Mouse (Mus musculus): ENCODE measurements around the gene Prpf8. TPM values are rescaled to one million over a fixed set of nuclear protein-coding genes. Genes with fewer than 3 reads are reported as not detected.

Prpf8 gene
- 105 and 119 TPM in 2 replicates for polyA plus RNA-seq (2014; fragmentation: Nextera tagmentation; extraction: Ambion mirVana)

GRCm38 (mm10) chr11:75486601-75487285 lies at the start of gene Prpf8:
Gene Prpf8 (plus strand): TSS chr11:75486816.
- Histone ChIP-seq H3K9me3 (ENCODE audit: control insufficient read depth, low read length) (no peaks in the 10 kb centered on the region), H3K4me2 (peak within 1 kb of the TSS; percentile 88), H3K4me3 (ENCODE audit: low read depth, low read length) (peak within 1 kb of the TSS; percentile 99), H3K27ac (ENCODE audit: low read depth, low read length) (peak within 1 kb of the TSS; percentile 70), H3K27me3 (replicated peaks; ENCODE audit: control insufficient read depth, insufficient read depth, low read length) (no peaks in the 10 kb centered on the region), H3K4me1 (replicated peaks; ENCODE audit: control insufficient read depth, insufficient read depth, low read length) (peaks cover 6% of the 10 kb centered on the region), H3K36me3 (ENCODE audit: control insufficient read depth, insufficient read depth, low read length) (peaks cover 24% of the 10 kb centered on the region), H3K9ac (ENCODE audit: low read depth, low read length) (peak within 1 kb of the TSS; percentile 99)
- DNase-seq (ENCODE audit: low spot score) (peak; percentile 91), ATAC-seq (replicated peaks; ENCODE audit: low FRiP score) (peak; percentile 99)
- WGBS, result under 1% methylated on average over 52 of the region's 52 CpGs

- Histone ChIP-seq H3K4me3 (ENCODE audit: low read depth, low read length) (peak overlapping the region; percentile 44), H3K36me3 (ENCODE audit: control insufficient read depth, insufficient read depth, low read length) (peaks cover 22% of the 10 kb centered on the region), H3K9ac (ENCODE audit: low read depth, low read length) (peak overlapping the region; percentile 55), H3K4me2 (peak overlapping the region; percentile 50), H3K9me3 (ENCODE audit: control insufficient read depth, low read length) (peaks cover 4% of the 10 kb centered on the region), H3K27ac (ENCODE audit: low read depth, low read length) (no peak overlapping the region), H3K27me3 (replicated peaks; ENCODE audit: control insufficient read depth, insufficient read depth, low read length) (no peaks in the 10 kb centered on the region), H3K4me1 (replicated peaks; ENCODE audit: control insufficient read depth, insufficient read depth, low read length) (0 out of 2 replicates have a peak, but pooled peaks cover 2% of the 10 kb centered on the region)
- DNase-seq (ENCODE audit: low spot score) (no peak), ATAC-seq (replicated peaks; ENCODE audit: low FRiP score) (no peak)
- 68% methylated on average over 13 of the region's 13 CpGs for WGBS
Measured at GRCm38 (mm10) chr11:75438194-75438593, 48.4 kb upstream of the Prpf8 start.

GRCm38 (mm10) chr11:75438804-75439203 lies 47.8 kb upstream of the Prpf8 start:
- H3K4me2 ChIP-seq, result peak overlapping the region; percentile 50
- H3K9me3 ChIP-seq (ENCODE audit: control insufficient read depth, low read length), result peaks cover 4% of the 10 kb centered on the region
- H3K27me3 ChIP-seq (replicated peaks; ENCODE audit: control insufficient read depth, insufficient read depth, low read length), result no peaks in the 10 kb centered on the region
- DNase-seq (ENCODE audit: low spot score) (no peak), ATAC-seq (replicated peaks; ENCODE audit: low FRiP score) (no peak)
- H3K4me1 ChIP-seq (replicated peaks; ENCODE audit: control insufficient read depth, insufficient read depth, low read length), result 0 out of 2 replicates have a peak, but pooled peaks cover 2% of the 10 kb centered on the region
- 75% methylated on average over 3 of the region's 3 CpGs for WGBS
- H3K9ac ChIP-seq (ENCODE audit: low read depth, low read length), result peak overlapping the region; percentile 55
- H3K4me3 ChIP-seq (ENCODE audit: low read depth, low read length), result peak overlapping the region; percentile 44
- peaks cover 22% of the 10 kb centered on the region for H3K36me3 ChIP-seq (ENCODE audit: control insufficient read depth, insufficient read depth, low read length)
- peak overlapping the region; percentile 42 for H3K27ac ChIP-seq (ENCODE audit: low read depth, low read length)

GRCm38 (mm10) chr11:75439363-75439762 lies 47.3 kb upstream of the Prpf8 start, which contains the start of gene Serpinf2:
Gene Serpinf2 (minus strand): TSS chr11:75439591.
- peak within 1 kb of the TSS; percentile 50 for H3K4me2 ChIP-seq
- H3K9me3 ChIP-seq (ENCODE audit: control insufficient read depth, low read length), result peaks cover 2% of the 10 kb centered on the region
- ATAC-seq (replicated peaks; ENCODE audit: low FRiP score) (peak; percentile 51), DNase-seq (ENCODE audit: low spot score) (no peak)
- 0 out of 2 replicates have a peak, but pooled peaks cover 2% of the 10 kb centered on the region for H3K4me1 ChIP-seq (replicated peaks; ENCODE audit: control insufficient read depth, insufficient read depth, low read length)
- H3K9ac ChIP-seq (ENCODE audit: low read depth, low read length), result peak within 1 kb of the TSS; percentile 55
- H3K4me3 ChIP-seq (ENCODE audit: low read depth, low read length), result peak within 1 kb of the TSS; percentile 44
- H3K27ac ChIP-seq (ENCODE audit: low read depth, low read length), result peak within 1 kb of the TSS; percentile 42
- no peaks in the 10 kb centered on the region for H3K27me3 ChIP-seq (replicated peaks; ENCODE audit: control insufficient read depth, insufficient read depth, low read length)
- 66% methylated on average over 6 of the region's 6 CpGs for WGBS
- H3K36me3 ChIP-seq (ENCODE audit: control insufficient read depth, insufficient read depth, low read length), result peaks cover 19% of the 10 kb centered on the region

- H3K9me3 ChIP-seq (ENCODE audit: control insufficient read depth, low read length), result no peaks in the 10 kb centered on the region
- H3K36me3 ChIP-seq (ENCODE audit: control insufficient read depth, insufficient read depth, low read length), result peaks cover 15% of the 10 kb centered on the region
- 0 out of 2 replicates have a peak, but pooled peaks cover 2% of the 10 kb centered on the region for H3K4me1 ChIP-seq (replicated peaks; ENCODE audit: control insufficient read depth, insufficient read depth, low read length)
- no peak overlapping the region for H3K4me3 ChIP-seq (ENCODE audit: low read depth, low read length)
- DNase-seq (ENCODE audit: low spot score), result no peak
- no peaks in the 10 kb centered on the region for H3K27me3 ChIP-seq (replicated peaks; ENCODE audit: control insufficient read depth, insufficient read depth, low read length)
- no peak for ATAC-seq (replicated peaks; ENCODE audit: low FRiP score)
- no peak overlapping the region; the same call in 1 of the 2 replicates for H3K27ac ChIP-seq (ENCODE audit: low read depth, low read length)
- H3K4me2 ChIP-seq, result no peak overlapping the region
- WGBS, result 64% methylated on average over 3 of the region's 3 CpGs
- no peak overlapping the region for H3K9ac ChIP-seq (ENCODE audit: low read depth, low read length)
Measured at GRCm38 (mm10) chr11:75439951-75440350, 46.7 kb upstream of the Prpf8 start.

- H3K27ac ChIP-seq (ENCODE audit: low read depth, low read length), result 0 out of 2 replicates have a peak overlapping the region, but pooled peaks have one; percentile 14
- H3K36me3 ChIP-seq (ENCODE audit: control insufficient read depth, insufficient read depth, low read length), result peaks cover 9% of the 10 kb centered on the region
- ATAC-seq (replicated peaks; ENCODE audit: low FRiP score), result no peak
Measured at GRCm38 (mm10) chr11:75441034-75441433, 45.6 kb upstream of the Prpf8 start.

GRCm38 (mm10) chr11:75441601-75442000 lies 45.0 kb upstream of the Prpf8 start:
- Histone ChIP-seq H3K36me3 (ENCODE audit: control insufficient read depth, insufficient read depth, low read length) (peaks cover 8% of the 10 kb centered on the region), H3K4me3 (ENCODE audit: low read depth, low read length) (no peak overlapping the region), H3K27me3 (replicated peaks; ENCODE audit: control insufficient read depth, insufficient read depth, low read length) (no peaks in the 10 kb centered on the region), H3K4me2 (no peak overlapping the region), H3K9me3 (ENCODE audit: control insufficient read depth, low read length) (no peaks in the 10 kb centered on the region), H3K9ac (ENCODE audit: low read depth, low read length) (no peak overlapping the region), H3K27ac (ENCODE audit: low read depth, low read length) (no peak overlapping the region), H3K4me1 (replicated peaks; ENCODE audit: control insufficient read depth, insufficient read depth, low read length) (0 out of 2 replicates have a peak, but pooled peaks cover 2% of the 10 kb centered on the region)
- ATAC-seq (replicated peaks; ENCODE audit: low FRiP score) (no peak), DNase-seq (ENCODE audit: low spot score) (no peak)
- 94% methylated on average over 16 of the region's 16 CpGs for WGBS

More at GRCm38 (mm10) chr11:75441034-75441433, 45.6 kb upstream of the Prpf8 start:
- 76% methylated on average over 7 of the region's 7 CpGs for WGBS
- Histone ChIP-seq H3K4me3 (ENCODE audit: low read depth, low read length) (no peak overlapping the region), H3K4me2 (no peak overlapping the region), H3K9me3 (ENCODE audit: control insufficient read depth, low read length) (no peaks in the 10 kb centered on the region), H3K27me3 (replicated peaks; ENCODE audit: control insufficient read depth, insufficient read depth, low read length) (no peaks in the 10 kb centered on the region), H3K9ac (ENCODE audit: low read depth, low read length) (no peak overlapping the region), H3K4me1 (replicated peaks; ENCODE audit: control insufficient read depth, insufficient read depth, low read length) (0 out of 2 replicates have a peak, but pooled peaks cover 2% of the 10 kb centered on the region)
- no peak for DNase-seq (ENCODE audit: low spot score)

- H3K4me2 ChIP-seq, result no peak overlapping the region
- no peak for DNase-seq (ENCODE audit: low spot score)
- peak overlapping the region; percentile 75 for H3K27ac ChIP-seq (ENCODE audit: low read depth, low read length)
- no peaks in the 10 kb centered on the region for H3K9me3 ChIP-seq (ENCODE audit: control insufficient read depth, low read length)
- H3K27me3 ChIP-seq (replicated peaks; ENCODE audit: control insufficient read depth, insufficient read depth, low read length), result no peaks in the 10 kb centered on the region
- peaks cover 9% of the 10 kb centered on the region for H3K4me1 ChIP-seq (replicated peaks; ENCODE audit: control insufficient read depth, insufficient read depth, low read length)
- H3K36me3 ChIP-seq (ENCODE audit: control insufficient read depth, insufficient read depth, low read length), result peaks cover 21% of the 10 kb centered on the region
- peak; percentile 61 for ATAC-seq (replicated peaks; ENCODE audit: low FRiP score)
- 66% methylated on average over 8 of the region's 8 CpGs for WGBS
- no peak overlapping the region for H3K4me3 ChIP-seq (ENCODE audit: low read depth, low read length)
- H3K9ac ChIP-seq (ENCODE audit: low read depth, low read length), result peak overlapping the region; percentile 31; the same call in 1 of the 2 replicates
Measured at GRCm38 (mm10) chr11:75443711-75444110, 42.9 kb upstream of the Prpf8 start.
